Mouse (Mus musculus) E14TG2a.4 (cell line): ENCODE measurements around the gene Klhl20.

Experiments used
- H3K27me3 ChIP-seq: 2 replicates; pipeline ENCODE4 v1.6.1; 2014; ENCODE audit warnings: low read length, control low read depth; ENCODE audit not compliant: insufficient read depth
- H3K36me3 ChIP-seq: 2 replicates; pipeline ENCODE4 v1.6.1; 2014; ENCODE audit warnings: low read length, control low read depth; ENCODE audit not compliant: insufficient read depth
- H3K4me1 ChIP-seq: replicated peaks from 2 replicates; pipeline ENCODE4 v1.6.1; 2014; ENCODE audit warnings: low read depth, low read length, control low read depth
- H3K4me3 ChIP-seq: replicated peaks from 2 replicates; pipeline ENCODE4 v1.5.1; 2014; ENCODE audit warnings: mild to moderate bottlenecking, low read length
- H3K9me3 ChIP-seq: 2 replicates; pipeline ENCODE4 v1.6.1; 2014; ENCODE audit warnings: low read length, control low read depth
- CTCF ChIP-seq: conservative IDR thresholded peaks from 2 replicates; pipeline ENCODE4 v1.5.1; 2014; ENCODE audit warnings: low read length
- NANOG ChIP-seq: IDR thresholded peaks from 2 replicates; pipeline ENCODE4 v1.6.1; 2014; ENCODE audit warnings: borderline replicate concordance, low read length, mixed read lengths
- POU5F1 ChIP-seq: IDR thresholded peaks from 2 replicates; pipeline ENCODE4 v1.6.1; 2014; ENCODE audit warnings: low read length, borderline replicate concordance

Gene Klhl20

DNA sequence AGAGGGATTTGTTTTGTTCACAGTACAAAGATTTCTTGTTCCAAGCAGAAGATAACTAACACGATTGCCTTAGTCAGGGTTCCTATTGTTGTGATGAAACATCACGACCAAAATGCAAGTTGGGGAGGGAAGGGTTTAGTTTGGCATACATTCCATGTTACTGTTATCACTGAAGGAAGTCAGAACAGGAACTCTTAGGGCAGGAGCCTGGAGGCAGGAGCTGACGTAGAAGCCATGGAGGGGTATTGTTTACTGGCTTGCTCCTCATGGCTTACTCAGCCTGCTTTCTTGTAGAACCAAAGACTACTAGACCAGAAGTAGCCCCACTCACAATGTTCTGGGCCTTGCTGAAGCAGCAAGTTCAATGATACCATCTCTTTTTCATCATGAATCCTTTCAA lies 84.3 kb downstream of the Klhl20 start:
- Histone ChIP-seq H3K4me3 (no peak overlapping the region), H3K4me1 (0 out of 2 replicates have a peak, but pooled peaks cover 5% of the 10 kb centered on the region), H3K27me3 (no peaks in the 10 kb centered on the region), H3K36me3 (peaks cover 90% of the 10 kb centered on the region), H3K9me3 (no peaks in the 10 kb centered on the region)
- TF ChIP-seq CTCF (no peak), NANOG (no peak), POU5F1 (no peak)

DNA sequence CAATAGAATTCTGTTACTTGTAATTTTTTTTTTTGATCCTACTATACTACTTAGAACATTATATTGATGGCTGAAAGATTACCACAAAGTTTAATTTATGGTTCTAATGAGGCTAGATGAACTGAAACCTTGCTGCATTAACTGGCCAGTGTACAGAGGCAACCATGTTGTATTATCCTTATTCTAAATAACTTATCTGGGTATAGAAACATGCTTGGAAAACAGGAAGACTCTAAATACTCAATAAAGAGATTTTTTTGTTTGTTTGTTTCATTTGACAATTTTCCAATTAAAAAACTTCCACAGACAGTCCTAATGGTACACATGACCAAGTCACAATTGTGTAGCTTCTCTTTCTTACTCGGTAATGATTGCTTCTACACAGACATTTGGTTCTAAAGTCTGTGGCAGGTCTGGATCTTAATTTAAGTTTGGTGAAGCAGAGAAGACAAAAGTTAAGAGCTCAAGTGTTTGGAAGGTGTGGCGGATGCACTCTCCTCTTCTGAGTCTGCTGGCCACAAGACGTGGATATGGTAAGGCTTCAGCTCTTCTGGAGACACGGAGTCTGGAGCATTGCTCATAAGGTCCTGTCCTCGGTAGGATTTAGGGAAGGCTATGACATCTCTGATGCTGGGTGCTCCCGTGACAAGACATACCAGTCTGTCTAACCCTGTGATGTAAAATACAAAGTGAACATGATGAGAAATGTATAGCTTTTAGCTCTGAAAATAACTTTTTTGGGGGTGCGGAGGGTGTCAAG lies 89.9 kb downstream of the Klhl20 start:
- Histone ChIP-seq H3K4me3 (no peak overlapping the region), H3K27me3 (no peaks in the 10 kb centered on the region), H3K36me3 (peaks cover 79% of the 10 kb centered on the region), H3K4me1 (0 out of 2 replicates have a peak, but pooled peaks cover 5% of the 10 kb centered on the region), H3K9me3 (no peaks in the 10 kb centered on the region)
- no peak for TF ChIP-seq NANOG
- TF ChIP-seq CTCF: no peak

DNA sequence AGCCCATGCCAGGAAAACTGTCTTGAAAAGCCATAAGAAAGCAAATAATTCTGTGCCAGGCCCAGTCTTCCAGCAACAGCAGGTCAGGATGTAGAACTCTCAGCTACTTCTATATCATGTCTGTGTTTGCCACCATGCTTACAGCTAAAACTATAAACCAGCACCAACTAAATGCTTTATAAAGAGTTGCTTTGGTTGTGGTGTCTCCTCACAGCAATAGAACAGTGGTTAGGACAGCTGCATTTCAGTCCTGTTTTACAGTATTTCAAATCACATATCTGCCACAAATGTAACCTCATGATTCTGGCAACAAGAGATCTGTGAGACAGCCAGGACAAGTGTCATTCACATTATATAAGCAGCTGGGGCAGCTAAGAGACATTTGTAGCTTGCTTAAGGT lies 90.5 kb downstream of the Klhl20 start:
- Histone ChIP-seq H3K4me1 (0 out of 2 replicates have a peak, but pooled peaks cover 5% of the 10 kb centered on the region), H3K27me3 (no peaks in the 10 kb centered on the region), H3K4me3 (no peak overlapping the region), H3K36me3 (peaks cover 79% of the 10 kb centered on the region), H3K9me3 (no peaks in the 10 kb centered on the region)
- TF ChIP-seq NANOG: no peak
- no peak for TF ChIP-seq CTCF
- no peak for TF ChIP-seq POU5F1

DNA sequence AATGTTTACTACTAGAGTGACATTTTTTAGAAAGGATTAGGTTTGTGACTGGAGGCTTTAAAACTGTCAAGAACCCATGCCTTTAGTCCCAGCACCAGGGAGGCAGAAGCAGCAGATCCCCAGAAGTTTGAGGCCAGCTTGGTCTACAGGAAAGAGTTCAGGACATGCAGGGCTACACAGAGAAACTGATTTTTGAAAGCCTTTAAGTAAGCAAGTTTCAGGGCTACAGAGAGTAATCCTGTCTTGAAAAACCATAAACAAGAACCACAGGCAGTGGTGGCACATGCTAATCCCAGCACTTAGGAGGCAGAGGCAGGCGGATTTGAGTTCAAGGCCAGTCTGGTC lies 90.9 kb downstream of the Klhl20 start:
- Histone ChIP-seq H3K36me3 (peaks cover 79% of the 10 kb centered on the region), H3K4me3 (no peak overlapping the region), H3K4me1 (0 out of 2 replicates have a peak, but pooled peaks cover 5% of the 10 kb centered on the region), H3K9me3 (no peaks in the 10 kb centered on the region), H3K27me3 (no peaks in the 10 kb centered on the region)
- no peak for TF ChIP-seq POU5F1
- no peak for TF ChIP-seq CTCF
- TF ChIP-seq NANOG: no peak

DNA sequence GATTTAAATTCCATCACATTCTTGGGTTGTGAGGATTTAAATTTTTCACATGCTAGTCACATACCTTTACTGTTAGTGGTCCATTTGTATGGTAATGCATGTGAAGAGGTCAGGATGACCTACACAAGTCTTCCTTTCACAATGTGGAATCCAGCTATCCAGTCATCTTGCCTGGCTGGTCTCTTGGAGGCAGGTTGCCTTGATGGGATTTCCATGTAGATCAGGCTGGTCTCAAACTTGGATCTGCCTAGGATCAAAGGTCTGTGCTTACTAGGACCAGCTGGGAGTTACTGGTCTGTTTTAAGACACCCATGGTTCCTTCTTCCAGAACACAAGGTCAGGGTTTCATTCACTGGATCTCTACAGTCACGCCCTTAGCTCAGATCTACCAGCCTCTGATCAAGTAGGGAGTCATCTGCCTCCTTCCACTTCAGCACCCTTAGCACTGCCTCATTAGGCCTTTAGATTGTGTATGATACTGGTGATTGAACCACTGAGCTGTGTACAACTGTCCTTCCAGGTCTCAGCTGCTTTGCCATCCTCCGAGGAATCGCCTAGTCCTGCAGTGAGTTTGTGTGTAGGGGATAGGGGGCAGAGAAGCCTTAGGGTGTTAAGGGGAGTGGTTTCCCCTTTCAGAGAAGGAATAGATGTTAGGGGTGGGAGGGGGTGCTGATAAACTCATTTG lies 91.4 kb downstream of the Klhl20 start:
- Histone ChIP-seq H3K36me3 (peaks cover 78% of the 10 kb centered on the region), H3K27me3 (no peaks in the 10 kb centered on the region), H3K9me3 (no peaks in the 10 kb centered on the region), H3K4me1 (0 out of 2 replicates have a peak, but pooled peaks cover 5% of the 10 kb centered on the region), H3K4me3 (no peak overlapping the region)
- no peak for TF ChIP-seq POU5F1
- TF ChIP-seq NANOG: no peak
- TF ChIP-seq CTCF: no peak

DNA sequence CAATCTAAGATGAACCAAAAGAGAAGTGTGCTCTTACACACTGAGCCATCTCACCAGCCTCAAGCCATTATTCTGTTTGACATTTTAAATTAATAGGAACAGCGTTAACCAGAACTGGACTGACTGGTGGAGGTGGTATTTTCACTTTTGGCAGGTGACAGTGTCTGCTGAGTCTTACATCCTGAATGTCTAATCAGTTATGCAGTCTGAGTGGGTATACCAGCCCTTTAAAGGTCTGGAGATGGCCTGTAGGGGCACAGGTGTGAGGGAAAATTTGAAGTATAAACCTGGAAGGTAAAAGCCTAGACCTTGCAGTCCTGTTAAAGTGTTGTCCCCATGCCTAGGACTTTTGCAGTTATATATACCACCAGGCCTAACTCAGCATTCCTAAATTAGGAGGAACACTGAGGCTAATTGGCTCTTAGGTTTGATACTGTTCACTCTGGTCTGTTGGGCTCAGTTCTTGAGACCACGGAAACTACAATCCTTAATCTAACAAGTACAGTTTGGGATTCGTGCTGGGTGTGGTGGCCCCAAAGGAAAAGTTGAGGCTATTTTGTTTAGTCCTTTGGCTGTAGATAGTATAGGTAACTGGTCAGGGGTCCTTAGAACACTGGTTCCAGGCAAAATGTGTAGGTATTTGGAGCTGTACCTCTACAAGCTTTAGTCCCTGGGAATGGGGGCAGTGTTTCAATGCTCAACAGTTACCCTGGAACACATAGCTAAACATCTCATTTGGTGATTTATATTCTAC lies 92.2 kb downstream of the Klhl20 start:
- Histone ChIP-seq H3K27me3 (no peaks in the 10 kb centered on the region), H3K36me3 (peaks cover 70% of the 10 kb centered on the region), H3K4me1 (0 out of 2 replicates have a peak, but pooled peaks cover 5% of the 10 kb centered on the region), H3K4me3 (no peak overlapping the region), H3K9me3 (no peaks in the 10 kb centered on the region)
- TF ChIP-seq POU5F1 (no peak), CTCF (no peak), NANOG (no peak)
